Mouse (Mus musculus) embryonic fibroblast, embryonic 13.5 days (primary cell): ENCODE data around the gene Tecr.
"Not testable (repeated sequence)": the region's sequence is repeated elsewhere in the genome, so short reads cannot be mapped to it uniquely, and the experiment has no call there.

Experiments
- CTCF ChIP-seq: IDR thresholded peaks from 2 replicates; pipeline ENCODE4 v1.5.1; 2011; ENCODE audit warnings: mild to moderate bottlenecking, control low read depth, low read length, moderate library complexity, borderline replicate concordance; ENCODE audit not compliant: insufficient read depth
- POLR2A ChIP-seq: IDR thresholded peaks from 2 replicates; pipeline ENCODE4 v1.6.1; 2011; ENCODE audit warnings: low read depth, mild to moderate bottlenecking, control low read depth, low read length, moderate library complexity

- TF ChIP-seq CTCF, POLR2A: not testable (repeated sequence)
Measured at GRCm38 (mm10) chr8:83595050-83595345, 12.8 kb downstream of the Tecr start.
